Mouse (Mus musculus) thymus, postnatal 10 days (tissue): ENCODE results near the gene Dctn2.
A peak's percentile ranks its signal among the peaks of the same experiment; 100 is the strongest.

Source experiments
- DNase-seq, 2 experiments: peaks; one replicate each; pipeline ENCODE4 v3.0.0; 2021; ENCODE audit warnings: low spot score in 2 of 2

The Dctn2 gene

DNA sequence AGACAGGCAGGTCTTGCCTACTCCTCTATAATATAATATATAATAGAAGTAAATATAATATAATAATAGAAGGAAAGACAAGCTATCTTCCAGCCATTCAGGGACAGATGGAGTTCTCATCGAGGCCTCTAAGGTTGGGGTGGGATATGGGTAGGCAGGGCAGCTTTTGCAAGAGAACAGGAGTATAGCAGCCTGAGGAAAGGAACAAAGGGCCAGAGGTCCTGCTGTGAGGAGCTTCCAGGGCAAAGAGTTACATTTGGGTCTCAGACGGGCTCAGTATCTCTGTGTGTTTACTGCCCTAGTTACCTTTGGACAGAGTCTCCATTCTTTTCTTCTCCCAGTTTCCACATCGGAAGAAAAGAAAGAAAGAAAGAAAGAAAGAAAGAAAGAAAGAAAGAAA lies 2.5 kb upstream of the Dctn2 start:
- no peak for DNase-seq

DNA sequence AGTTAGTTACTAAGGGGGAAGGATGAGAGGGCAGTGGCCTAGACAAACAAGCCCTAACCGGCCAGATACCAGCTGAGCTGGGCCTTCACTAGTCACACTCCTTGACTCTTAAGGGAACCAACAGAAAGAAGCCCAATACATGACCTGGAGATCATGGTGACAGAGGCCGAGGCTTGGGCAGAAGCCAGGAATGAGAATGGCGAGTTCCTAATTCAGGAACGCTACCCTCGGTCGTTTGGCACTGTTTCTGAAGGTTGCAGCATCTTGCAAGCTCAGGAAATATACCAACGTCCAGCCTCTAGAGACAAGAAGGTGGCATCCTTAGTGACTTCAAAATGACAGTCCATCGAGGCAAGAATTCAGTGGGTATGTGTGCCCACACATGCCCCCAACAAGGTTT lies 1.8 kb upstream of the Dctn2 start:
- no peak for DNase-seq

DNA sequence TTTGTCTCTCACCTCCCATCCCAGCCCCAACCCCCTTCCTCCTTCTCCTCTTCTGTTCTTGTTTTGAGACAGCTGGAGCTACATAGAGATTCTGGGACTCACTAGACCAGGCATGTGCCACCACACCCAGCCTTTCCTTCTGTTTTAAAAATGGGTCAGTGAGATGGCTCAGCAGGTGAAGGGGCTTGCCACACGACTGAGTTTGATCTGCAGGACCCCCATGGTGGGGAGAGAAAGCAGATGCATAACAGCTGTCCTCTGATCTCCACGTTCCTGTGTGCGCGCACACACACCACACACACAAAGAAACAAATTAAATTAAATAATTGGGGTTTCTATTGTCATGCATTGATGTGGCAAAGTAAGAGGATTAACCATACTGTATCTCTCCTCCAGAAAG lies 1.2 kb upstream of the Dctn2 start:
- DNase-seq: no peak

DNA sequence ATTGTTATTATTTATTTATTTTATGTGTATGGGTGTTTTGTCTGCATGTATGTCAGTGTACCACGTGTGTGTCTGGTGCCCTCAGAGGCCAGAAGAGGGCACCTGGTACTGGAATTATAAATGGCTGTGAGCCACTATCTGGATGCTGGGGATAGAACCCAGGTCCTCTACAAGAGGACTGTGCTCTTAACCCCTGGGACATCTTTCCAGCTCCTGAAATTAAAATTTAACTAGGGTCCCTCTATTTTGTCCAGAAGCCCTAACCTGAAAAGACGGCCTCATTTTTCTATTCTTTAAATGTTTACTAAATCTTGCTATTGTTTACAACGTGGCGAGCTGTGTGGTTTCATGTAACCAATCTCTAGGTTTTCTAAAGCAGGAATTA lies 449 bp upstream of the Dctn2 start:
- DNase-seq: no peak

DNA sequence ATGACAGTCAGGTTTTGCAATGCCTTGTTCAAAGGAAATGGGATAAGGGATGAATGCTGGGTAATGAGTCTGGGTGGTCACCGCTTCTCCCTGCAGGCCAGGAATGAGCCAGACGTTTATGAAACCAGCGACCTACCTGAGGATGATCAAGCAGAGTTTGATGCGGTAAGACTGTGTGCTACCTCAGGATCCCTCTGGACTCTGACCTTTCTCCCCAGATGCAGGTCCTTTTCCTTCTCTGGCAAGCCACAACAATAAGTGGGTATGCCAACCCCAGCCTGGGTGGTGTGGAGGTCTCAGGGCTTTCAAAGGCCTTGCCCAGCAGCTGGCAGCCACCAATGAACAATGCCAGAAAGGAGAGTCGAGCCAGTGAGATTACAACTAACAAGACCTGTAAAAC lies 1.1 kb downstream of the Dctn2 start:
- no peak for DNase-seq

DNA sequence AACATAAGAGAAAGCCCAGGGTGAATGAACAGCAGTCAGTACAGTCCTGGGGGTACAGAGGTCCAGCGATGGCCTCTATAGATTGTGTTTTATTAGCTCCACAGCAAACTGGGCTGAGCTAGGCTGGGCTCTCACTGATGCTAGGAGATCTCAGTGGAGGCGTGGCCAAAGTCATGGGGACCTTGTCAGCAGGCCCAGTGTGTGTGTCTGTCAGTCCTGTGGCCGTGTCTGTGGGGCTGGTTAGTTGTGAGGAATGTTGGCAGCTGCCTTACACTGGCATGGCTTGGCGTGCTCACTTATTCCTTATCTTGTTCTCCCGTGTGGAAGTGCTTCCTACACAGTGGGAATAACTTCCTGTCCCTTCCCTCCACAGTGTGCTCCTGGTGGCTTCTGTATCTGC lies 2.2 kb downstream of the Dctn2 start:
- DNase-seq: no peak

DNA sequence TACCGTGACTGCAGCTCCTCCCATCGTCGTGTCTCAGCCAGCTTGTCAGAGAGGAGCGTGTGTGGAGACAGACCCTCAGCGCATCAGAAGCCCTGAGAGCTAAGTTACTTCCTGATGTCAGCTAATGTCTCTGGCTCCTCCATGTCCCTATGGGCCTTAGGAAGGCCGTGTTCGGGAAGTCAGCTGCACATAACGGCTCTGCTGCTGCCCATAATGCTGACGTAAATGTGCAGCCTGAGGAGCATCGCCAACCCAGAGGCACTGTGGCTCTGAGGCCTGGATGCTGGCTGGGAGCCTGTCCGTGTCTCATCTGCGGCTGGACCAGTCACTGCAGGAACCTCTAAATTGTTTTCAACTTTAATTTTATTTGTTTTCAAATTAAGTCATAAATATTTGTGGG lies 2.9 kb downstream of the Dctn2 start:
- no peak for DNase-seq

DNA sequence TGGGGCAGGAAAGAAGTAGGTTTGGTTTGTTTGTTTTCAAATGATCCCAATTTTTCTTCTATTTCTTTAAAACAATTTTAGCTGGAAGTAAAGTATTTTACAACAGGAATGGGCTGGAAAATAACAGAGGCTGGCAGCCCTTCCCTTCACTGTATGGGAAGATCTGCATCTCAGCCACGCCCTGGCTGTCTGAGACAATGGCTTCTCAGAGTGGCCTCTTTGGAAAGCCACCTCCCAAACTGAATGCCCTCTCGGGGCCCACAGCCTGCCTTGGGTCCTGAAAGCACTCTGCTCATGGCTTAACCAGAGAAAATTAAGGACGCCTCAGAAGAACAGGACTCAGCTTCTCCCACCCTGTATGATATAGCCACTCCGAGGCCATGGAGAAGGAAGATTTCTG lies 3.7 kb downstream of the Dctn2 start:
- DNase-seq: no peak

DNA sequence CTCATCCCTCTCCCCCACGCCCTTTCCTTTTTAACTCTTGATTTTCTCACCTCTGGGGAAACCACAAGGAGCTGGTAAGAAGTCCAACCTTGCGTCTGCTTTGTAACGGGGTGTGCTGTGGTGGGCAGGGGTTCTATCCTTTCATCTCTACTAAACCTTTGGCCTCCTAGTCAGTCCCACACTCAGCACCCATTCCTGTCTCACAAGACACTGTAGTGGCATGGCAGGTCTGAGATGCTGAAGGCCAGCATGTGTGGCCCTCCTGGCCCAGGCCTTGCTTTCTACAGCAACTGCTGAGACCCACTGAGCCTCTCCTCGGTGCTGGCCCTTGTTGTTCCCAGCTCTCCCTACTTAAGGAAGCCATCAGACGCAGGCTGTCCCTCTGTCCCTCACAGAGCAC lies 6.2 kb downstream of the Dctn2 start:
- no peak for DNase-seq

DNA sequence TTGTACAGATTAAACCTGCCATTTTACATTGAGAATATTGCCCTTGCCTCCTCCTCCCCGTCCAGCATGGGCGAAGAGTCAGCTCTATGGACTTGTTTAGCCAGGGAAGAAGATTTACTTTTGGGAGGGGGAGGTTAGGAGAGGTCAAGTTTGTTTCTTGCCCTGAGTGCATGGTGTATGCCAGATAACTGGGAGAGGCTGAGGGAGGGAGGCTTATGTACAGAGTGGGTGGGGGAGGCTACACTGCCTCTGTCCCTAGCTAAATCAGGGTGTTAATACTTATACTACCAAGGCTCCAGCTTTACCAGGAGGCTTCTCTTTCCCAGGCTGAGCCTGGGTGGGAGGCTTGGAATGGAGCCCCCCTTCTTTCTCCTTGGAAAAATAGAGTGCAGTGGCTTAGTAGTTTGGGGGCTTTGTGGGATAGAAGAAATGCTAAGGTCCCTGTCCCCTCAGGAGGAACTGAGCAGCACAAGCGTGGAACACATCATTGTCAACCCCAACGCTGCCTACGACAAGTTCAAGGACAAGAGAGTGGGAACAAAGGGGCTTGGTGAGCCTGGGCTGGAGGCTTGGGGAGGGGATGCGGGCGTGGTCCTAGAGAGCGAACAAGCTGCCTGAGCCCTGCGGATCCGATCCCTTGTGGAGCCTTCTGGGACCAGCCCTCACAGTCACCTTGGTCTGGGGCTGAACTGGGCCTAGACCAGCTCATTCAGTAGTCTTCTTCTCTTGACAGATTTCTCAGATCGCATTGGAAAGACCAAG lies 8.3 kb downstream of the Dctn2 start:
- DNase-seq: no peak

DNA sequence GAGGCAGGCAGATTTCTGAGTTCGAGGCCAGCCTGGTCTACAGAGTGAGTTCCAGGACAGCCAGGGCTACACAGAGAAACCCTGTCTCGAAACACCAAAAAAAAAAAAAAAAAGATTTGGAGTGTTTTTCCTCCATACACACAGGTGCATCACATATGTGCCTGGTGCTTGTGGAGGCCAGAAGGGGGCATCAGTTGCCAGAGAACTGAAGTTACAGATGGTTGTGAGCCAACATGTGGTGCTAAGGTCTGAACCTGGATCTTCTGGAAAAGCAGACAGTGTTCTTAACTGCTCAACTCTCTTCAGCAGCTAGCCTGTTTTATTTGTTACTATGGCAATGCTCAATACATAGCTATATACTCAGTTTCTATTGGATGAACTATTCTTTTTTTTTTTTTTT lies 13.6 kb downstream of the Dctn2 start:
- DNase-seq: no peak

DNA sequence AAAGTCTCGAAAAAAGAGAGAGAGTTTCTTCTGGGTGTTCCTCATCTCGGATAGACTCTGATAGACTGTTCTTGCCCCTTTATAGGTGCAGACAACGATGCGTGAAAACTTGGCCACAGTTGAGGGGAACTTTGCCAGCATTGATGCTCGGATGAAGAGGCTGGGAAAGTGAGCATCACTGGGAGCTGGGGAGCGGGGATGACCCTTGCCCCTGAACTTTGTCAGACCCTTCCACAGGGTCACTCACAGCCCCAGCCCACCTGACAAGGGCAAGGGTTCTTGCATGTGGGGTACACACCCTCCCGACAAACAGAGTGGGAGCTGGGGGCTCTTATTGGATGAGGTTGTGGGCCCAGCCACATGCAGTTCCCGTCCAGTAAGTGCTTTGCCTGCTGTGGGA lies 15.1 kb downstream of the Dctn2 start:
- DNase-seq: no peak

DNA sequence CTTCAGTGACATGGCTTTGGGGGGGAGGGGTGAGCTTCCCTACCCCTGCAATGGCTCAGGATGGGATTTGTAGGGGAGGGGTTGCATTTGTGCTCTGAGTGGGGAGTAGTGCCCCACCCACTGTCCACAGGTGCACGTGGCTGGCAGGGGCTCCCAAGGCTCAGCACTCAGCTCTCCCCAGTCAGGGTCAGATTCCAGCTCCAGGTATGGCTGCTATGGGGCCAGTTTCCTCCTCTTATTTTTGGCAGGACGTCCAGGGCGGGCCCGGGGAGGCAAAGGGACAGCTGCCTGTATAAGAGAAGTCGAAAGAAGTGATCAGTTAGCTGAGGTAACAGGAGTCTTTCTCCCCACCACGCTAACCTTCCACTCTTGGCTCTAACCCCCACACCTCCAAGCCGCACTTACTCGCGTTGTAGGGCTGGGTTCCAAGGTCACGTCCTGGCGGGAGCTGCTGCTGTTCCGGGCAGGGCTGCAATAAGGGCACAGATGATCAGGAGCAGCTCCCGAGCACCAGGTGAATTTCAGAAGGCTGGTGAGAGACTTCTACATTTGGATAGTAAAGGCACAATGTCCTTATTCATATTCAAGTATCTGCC lies 16.6 kb downstream of the Dctn2 start:
- no peak for DNase-seq

DNA sequence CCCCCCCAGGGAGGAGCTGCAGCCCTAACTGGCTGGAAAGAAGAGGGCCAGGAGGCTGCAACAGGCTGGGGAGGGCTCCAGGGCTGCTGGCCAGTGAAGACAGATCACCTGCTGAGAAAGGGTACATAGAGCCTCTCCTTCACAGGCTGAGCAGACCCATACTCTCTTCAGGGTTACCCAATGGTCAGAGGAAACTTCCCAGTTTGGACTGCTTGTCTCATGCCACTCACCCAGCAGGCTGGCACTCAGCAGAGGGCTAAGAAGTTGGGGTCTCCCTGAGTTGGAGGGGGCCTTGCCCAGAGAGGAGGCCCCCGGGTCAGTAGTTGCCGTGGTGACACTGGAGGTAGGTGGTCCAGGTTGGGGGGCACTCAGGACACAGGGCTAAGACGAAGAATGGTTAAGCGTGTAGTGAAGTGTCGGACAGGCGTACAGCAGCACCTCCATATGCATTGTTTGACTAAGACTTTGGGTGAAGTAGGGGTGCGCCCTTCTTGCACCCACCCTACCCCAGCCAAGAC lies 18.0 kb downstream of the Dctn2 start:
- DNase-seq: no peak

DNA sequence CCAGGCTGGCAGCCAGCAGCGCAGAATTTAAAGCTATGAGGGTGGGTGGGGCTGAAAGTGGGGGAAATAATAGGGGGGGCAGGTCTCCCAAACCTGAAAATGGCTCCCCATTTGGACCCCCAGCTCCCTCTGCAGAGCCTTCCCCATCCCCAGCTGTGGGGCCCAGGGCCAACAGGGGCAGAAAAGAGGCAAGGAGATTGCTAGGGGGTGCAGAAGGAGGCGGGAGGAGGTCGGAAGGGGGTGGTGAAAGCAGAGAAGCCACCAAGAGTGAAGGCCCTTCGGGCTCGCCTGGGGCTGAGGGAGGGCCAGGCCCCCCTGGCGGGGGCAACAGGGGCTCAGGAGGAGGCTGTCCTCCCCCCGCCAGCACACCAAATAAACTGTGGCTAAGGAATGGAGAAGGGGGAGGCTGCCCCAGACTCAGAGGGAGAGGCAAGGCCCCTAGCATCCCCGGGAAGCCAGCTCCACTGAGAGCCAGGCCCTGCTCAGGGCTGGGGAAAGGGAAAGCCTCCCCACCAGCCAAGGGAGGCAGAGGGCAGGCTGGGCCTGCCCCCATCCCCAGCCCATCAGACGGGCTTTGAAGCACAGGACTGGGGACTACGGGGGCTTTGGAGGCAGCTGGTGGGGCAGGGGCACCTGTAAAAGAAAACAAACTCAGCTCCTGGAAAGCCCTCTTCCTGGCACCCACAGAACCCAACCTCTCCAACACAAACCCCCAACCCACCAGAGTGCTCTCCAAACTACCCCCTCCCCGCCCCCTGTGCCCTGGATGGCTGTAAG lies 18.7 kb downstream of the Dctn2 start:
- DNase-seq: no peak

DNA sequence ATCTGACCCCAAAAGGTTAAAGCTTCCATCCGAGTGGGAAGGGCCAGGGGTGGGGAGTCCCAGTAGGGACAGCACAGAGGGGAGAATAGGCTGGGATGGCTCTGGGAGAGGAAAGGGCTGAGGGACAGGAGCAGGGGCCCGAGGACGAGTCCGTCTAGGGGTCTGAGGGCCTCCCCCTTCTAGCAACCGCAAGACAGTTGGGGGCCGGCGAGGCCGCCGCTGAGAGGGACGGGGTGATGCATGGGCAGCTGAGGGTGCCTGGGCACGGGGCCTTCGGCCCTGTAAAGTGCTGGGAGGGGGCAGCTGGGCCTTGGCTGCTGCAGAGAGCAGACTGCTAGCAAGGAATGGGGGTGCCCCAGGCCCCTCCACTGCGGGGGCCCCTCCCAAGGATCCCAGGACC lies 19.5 kb downstream of the Dctn2 start:
- no peak for DNase-seq

DNA sequence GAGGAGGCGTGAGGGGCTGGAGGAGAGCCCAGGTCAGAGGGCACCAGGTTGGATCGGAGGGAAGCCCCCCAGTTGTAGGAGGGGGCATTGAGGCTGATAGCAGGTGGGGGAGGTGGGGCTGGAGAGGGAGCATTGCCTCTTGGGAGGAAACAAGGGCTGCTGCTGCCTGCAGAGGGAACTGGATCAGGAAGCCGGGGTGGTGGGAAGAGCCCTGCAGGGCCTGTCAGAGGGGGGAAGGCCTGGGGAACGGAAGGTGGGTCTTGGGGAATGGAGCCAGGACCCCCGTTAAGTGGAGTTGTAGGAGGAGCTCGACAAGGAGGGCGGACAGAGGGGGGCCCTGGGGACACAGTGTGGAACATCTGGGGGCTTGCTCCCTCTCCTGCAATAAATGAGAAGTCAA lies 20.0 kb downstream of the Dctn2 start:
- DNase-seq: no peak

DNA sequence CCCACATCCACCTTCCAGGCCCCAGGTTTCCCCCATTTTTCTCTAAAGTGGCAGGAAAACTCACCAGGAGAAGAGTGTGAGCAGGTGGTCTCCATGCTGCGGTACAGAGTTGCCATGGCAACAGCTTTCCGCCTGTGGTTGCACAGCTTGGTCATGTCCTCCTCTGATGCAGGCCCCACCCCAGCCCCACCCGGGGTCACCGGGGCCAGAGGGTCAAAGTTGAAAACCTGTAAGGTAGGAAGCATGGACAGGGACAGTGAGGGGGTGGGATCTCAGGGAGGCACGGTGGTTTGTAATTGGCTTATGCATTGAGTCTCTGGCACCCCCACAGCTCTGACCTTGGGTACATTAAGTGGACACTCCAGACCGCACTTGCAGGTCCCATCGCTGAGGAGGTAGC lies 20.6 kb downstream of the Dctn2 start:
- no peak for DNase-seq

DNA sequence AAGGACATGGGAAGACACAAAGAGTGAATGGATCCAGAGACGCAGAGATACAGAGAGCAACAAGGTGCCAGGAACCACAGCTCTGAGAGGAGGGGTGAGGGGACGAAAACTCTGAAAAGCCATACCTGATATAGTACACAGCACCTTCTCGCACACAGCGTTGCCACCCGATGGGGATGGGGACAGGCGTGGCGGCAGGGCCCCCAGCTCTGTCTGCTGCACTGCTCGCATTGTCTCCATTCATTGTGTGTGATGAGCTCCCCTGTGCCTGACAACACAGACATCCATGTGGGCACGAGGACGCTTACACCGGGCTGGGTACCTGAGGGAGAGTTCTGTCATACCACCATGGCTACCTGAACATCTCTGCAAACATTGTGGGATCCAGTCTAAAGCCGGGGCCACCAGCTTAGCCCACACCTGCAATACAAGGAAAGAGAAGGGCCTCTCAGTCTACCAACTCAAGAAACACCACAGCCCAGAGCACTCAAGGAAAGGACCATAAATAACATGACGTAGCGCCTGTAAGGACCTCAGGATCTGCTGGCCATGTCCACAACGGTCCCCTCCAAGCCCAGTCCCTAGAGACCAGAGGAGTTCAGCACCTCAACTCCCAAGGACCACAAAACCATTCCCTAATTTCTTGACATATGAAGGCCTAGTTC lies 21.2 kb downstream of the Dctn2 start:
- no peak for DNase-seq

DNA sequence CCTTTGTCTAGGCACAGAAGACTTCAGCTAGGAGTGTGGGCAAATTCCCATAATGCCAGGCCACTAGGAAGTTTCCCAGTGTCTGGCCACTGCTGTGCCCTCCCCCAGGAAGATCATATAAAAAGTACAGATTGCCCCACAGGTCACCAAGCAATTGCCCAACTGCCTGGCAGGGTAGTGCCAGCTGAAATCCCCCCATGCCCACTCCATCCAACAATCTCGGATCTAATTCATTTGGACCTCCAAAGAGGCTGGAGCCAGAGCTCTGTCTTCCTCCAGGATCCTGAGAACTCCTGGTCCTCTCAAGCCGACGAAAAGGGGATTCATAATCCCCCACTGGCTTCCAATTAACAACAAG lies 21.7 kb downstream of the Dctn2 start:
- DNase-seq: no peak

DNA sequence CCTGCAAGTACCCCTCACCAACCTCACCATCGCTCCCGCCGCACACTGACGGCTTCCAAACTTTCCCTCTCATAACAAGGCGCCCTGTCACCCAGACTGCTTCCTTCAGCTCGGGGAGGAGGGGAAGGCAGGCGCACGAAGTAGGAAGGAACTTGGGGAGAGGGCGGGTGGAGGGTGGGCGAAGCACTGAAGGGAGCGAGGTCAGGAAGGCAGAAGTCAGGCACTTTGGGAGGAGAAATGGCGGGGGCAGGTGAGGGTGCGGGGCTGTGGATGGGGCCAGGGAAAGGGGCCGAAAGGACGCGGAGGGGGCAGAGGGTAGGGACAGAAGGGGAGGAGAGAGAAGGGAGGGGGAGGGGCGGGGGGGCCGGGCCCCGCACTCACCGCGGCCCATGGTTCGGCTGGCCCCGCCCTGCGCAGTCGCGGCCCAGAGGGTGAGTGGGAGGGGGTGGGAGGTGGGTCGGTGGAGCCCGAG lies 22.2 kb downstream of the Dctn2 start:
- peak; percentile 51 to 60 for DNase-seq

DNA sequence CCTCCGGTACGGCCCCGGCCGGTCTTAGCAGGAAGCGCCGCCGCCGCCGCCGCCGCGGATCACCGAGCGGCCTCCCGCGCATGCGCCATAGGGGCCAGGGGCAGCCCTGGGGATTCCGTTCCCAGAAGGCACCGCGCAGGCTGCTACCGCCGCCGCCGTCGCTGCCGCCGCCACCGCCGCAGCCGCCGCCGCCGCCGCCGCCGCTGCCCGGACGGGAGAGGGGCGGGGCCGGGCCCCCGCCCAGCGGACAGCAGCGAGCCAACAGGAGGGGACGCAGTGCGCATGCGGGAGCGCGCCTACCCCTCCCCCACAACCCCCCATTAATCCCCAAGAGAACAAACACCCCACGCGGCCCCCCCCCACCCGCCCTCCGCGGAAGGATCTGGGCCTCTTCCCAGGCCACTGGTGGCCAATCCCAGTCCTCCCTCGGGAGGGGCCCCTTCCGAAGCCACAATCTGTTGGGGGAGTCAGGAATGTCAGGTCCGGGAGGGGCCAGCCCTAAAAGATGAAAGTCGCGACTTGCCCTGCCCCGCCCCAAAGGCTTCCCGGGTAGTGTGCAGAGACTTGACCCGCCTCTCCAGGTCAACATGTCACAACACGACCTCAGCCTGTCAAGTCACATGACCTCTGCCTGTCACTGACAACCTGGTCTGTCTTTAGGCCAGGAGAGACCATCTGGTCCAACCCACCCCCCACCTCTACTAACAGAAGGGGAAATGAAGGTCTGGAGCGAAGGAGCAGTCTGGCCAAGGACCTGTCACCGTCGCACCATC lies 22.8 kb downstream of the Dctn2 start, which contains the start of gene Mbd6:
Gene Mbd6 (minus strand): TSS at position 219 of the 773 bp plus-strand sequence.
- peak; percentile 87 to 94 for DNase-seq
